Mouse (Mus musculus): ENCODE results near the gene Klhl8.

DNA sequence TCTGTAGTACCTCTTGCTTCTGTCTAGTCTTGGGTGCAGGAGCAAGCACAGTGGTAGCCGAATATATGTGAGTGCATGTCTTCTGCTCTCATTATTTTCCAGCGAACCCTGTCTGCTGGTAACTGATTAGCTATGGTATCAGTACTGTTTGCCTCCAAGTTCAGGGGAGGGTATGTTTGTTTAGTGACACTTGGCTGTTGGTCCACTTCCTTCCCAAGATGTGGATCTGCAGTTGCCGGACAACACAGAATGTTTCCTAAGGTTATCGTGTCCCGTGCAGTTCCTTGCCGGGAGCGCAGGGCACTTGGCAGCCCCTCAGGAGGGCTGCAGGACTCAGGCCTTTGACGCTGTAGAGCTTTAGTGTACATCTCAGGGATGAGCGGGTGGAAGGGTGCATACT is 90.0 kb downstream of the Klhl8 start:
- TF ChIP-seq CTCF (IDR thresholded peaks at IDR 0.05; ENCODE audit: insufficient read depth, low read depth, low read length) (no peak), POLR2A (IDR thresholded peaks at IDR 0.05; ENCODE audit: insufficient read depth, low read depth, low read length) (no peak)
